Mouse (Mus musculus): ENCODE results near the gene Stk32b. TPM values are rescaled to one million over a fixed set of nuclear protein-coding genes. Genes with fewer than 3 reads are reported as not detected.

Gene Stk32b
- total RNA-seq, 1 experiment, result 0.13 TPM

DNA sequence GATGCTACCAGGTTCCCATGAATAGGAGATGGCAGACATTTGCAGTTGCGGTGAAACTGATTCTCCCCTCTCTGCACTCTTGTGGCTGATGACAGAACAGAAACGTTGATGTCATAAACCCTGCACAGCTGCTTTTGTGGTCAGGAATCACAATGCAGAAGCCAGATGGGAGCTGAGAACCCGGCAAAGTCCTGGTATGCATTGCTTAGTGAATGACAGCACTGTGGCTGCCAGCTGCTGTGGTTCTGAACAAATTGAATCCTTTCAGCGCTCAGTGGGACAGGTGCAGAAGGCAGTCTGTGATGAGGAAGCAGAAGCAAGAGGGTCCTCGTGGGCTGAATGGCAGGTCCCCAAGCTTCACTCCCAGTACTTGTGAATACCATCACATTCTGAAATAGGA, 247.9 kb downstream of the Stk32b start:
- no peak for DNase-seq (ENCODE audit: low read depth, low spot score)
- in situ Hi-C loops (cut with MboI; ENCODE audit: low sequenced_read_pairs in 2 of 2, unreplicated experiment in 2 of 2), result no loop called here

GRCm38 (mm10) chr5:37467646-37468045, 249.3 kb downstream of the Stk32b start:
- no peak overlapping the region for H3K27ac ChIP-seq (ENCODE audit: insufficient read depth, low read depth, low read length, poor library complexity, severe bottlenecking)
- H3K9me3 ChIP-seq (ENCODE audit: control insufficient read depth, insufficient read depth, low read depth, low read length), result no peaks in the 10 kb centered on the region
- TF ChIP-seq ZC3H11A (IDR thresholded peaks at IDR 0.05; ENCODE audit: borderline replicate concordance, low read depth, low read length) (no peak), HCFC1 (IDR thresholded peaks at IDR 0.05; ENCODE audit: borderline replicate concordance, insufficient read depth, low read length) (no peak), CHD2 (IDR thresholded peaks at IDR 0.05; ENCODE audit: low read depth, low read length) (no peak), ZNF384 (IDR thresholded peaks at IDR 0.05; ENCODE audit: low read depth, low read length) (no peak), MAFK (IDR thresholded peaks at IDR 0.05; ENCODE audit: insufficient read depth, low read depth, low read length) (no peak)
- no peaks in the 10 kb centered on the region for H3K4me1 ChIP-seq (ENCODE audit: control insufficient read depth in 2 of 2, insufficient read depth in 2 of 2, low read length in 2 of 2, poor library complexity in 1 of 2)
- no peaks in the 10 kb centered on the region for H3K36me3 ChIP-seq (ENCODE audit: control insufficient read depth, insufficient read depth, low read length, poor library complexity, severe bottlenecking)
- H3K9ac ChIP-seq (ENCODE audit: insufficient read depth, low read depth, low read length, poor library complexity, severe bottlenecking), result no peak overlapping the region
- DNase-seq (ENCODE audit: low read depth, low spot score), result no peak
- in situ Hi-C loops (cut with MboI; ENCODE audit: low sequenced_read_pairs in 2 of 2, unreplicated experiment in 2 of 2), result no loop called here
- H3K4me3 ChIP-seq (ENCODE audit: insufficient read depth in 1 of 2, low read depth in 1 of 2, low read length in 2 of 2, poor library complexity in 1 of 2, severe bottlenecking in 1 of 2), result no peak overlapping the region

More for the DNA sequence above, 247.9 kb downstream of the Stk32b start:
- TF ChIP-seq ZC3H11A (IDR thresholded peaks at IDR 0.05; ENCODE audit: borderline replicate concordance, low read depth, low read length), result no peak
- TF ChIP-seq CHD2 (IDR thresholded peaks at IDR 0.05; ENCODE audit: low read depth, low read length), result no peak
- no peak for TF ChIP-seq MAFK (IDR thresholded peaks at IDR 0.05; ENCODE audit: insufficient read depth, low read depth, low read length)
- no peak for TF ChIP-seq ZNF384 (IDR thresholded peaks at IDR 0.05; ENCODE audit: low read depth, low read length)
- no peak for TF ChIP-seq HCFC1 (IDR thresholded peaks at IDR 0.05; ENCODE audit: borderline replicate concordance, insufficient read depth, low read length)
- Histone ChIP-seq H3K4me1 (ENCODE audit: control insufficient read depth in 2 of 2, insufficient read depth in 2 of 2, low read length in 2 of 2, poor library complexity in 1 of 2) (no peaks in the 10 kb centered on the region), H3K27ac (ENCODE audit: insufficient read depth, low read depth, low read length, poor library complexity, severe bottlenecking) (no peak overlapping the region), H3K36me3 (ENCODE audit: control insufficient read depth, insufficient read depth, low read length, poor library complexity, severe bottlenecking) (no peaks in the 10 kb centered on the region), H3K9ac (ENCODE audit: insufficient read depth, low read depth, low read length, poor library complexity, severe bottlenecking) (no peak overlapping the region), H3K9me3 (ENCODE audit: control insufficient read depth, insufficient read depth, low read depth, low read length) (no peaks in the 10 kb centered on the region), H3K4me3 (ENCODE audit: insufficient read depth in 1 of 2, low read depth in 1 of 2, low read length in 2 of 2, poor library complexity in 1 of 2, severe bottlenecking in 1 of 2) (no peak overlapping the region)

- no peak for TF ChIP-seq CHD2 (IDR thresholded peaks at IDR 0.05; ENCODE audit: low read depth, low read length)
- TF ChIP-seq ZNF384 (IDR thresholded peaks at IDR 0.05; ENCODE audit: low read depth, low read length), result no peak
- TF ChIP-seq MAFK (IDR thresholded peaks at IDR 0.05; ENCODE audit: insufficient read depth, low read depth, low read length), result no peak
- DNase-seq (ENCODE audit: low read depth, low spot score), result no peak
- Histone ChIP-seq H3K9ac (ENCODE audit: insufficient read depth, low read depth, low read length, poor library complexity, severe bottlenecking) (no peak overlapping the region), H3K9me3 (ENCODE audit: control insufficient read depth, insufficient read depth, low read depth, low read length) (no peaks in the 10 kb centered on the region), H3K36me3 (ENCODE audit: control insufficient read depth, insufficient read depth, low read length, poor library complexity, severe bottlenecking) (no peaks in the 10 kb centered on the region), H3K4me1 (ENCODE audit: control insufficient read depth in 2 of 2, insufficient read depth in 2 of 2, low read length in 2 of 2, poor library complexity in 1 of 2) (no peaks in the 10 kb centered on the region), H3K4me3 (ENCODE audit: insufficient read depth in 1 of 2, low read depth in 1 of 2, low read length in 2 of 2, poor library complexity in 1 of 2, severe bottlenecking in 1 of 2) (no peak overlapping the region), H3K27ac (ENCODE audit: insufficient read depth, low read depth, low read length, poor library complexity, severe bottlenecking) (no peak overlapping the region)
- in situ Hi-C loops (cut with MboI; ENCODE audit: low sequenced_read_pairs in 2 of 2, unreplicated experiment in 2 of 2), result no loop called here
These were observed 251.5 kb downstream of the Stk32b start for GRCm38 (mm10) chr5:37465461-37465860.

DNA sequence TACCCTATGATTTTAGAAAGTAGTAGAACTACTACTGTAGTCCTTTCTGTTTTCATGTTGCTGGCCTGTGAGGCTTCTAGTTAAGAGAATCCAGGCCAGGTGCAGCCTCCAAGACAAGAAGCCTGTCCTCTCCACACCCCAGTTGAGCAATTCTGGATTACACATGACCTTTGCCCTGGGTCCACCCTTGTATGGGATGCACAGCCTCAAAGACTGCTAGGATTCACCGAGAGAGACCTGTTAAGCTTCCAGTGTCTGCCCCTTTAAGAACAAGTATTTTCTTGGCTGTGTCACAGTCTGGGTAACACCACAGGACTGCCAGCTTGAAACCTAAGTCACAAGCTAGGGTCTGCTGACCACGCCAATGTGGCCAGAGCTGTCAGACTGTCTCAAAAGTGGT, 258.7 kb downstream of the Stk32b start:
- no peaks in the 10 kb centered on the region for H3K4me1 ChIP-seq (ENCODE audit: control insufficient read depth in 2 of 2, insufficient read depth in 2 of 2, low read length in 2 of 2, poor library complexity in 1 of 2)
- no peaks in the 10 kb centered on the region for H3K9me3 ChIP-seq (ENCODE audit: control insufficient read depth, insufficient read depth, low read depth, low read length)
- no peak for DNase-seq (ENCODE audit: low read depth, low spot score)
- no peak overlapping the region for H3K27ac ChIP-seq (ENCODE audit: insufficient read depth, low read depth, low read length, poor library complexity, severe bottlenecking)
- H3K36me3 ChIP-seq (ENCODE audit: control insufficient read depth, insufficient read depth, low read length, poor library complexity, severe bottlenecking), result no peaks in the 10 kb centered on the region
- no peak overlapping the region for H3K9ac ChIP-seq (ENCODE audit: insufficient read depth, low read depth, low read length, poor library complexity, severe bottlenecking)
- TF ChIP-seq CHD2 (IDR thresholded peaks at IDR 0.05; ENCODE audit: low read depth, low read length) (no peak), MAFK (IDR thresholded peaks at IDR 0.05; ENCODE audit: insufficient read depth, low read depth, low read length) (no peak), HCFC1 (IDR thresholded peaks at IDR 0.05; ENCODE audit: borderline replicate concordance, insufficient read depth, low read length) (no peak), ZC3H11A (IDR thresholded peaks at IDR 0.05; ENCODE audit: borderline replicate concordance, low read depth, low read length) (no peak), ZNF384 (IDR thresholded peaks at IDR 0.05; ENCODE audit: low read depth, low read length) (no peak)
- no peak overlapping the region for H3K4me3 ChIP-seq (ENCODE audit: insufficient read depth in 1 of 2, low read depth in 1 of 2, low read length in 2 of 2, poor library complexity in 1 of 2, severe bottlenecking in 1 of 2)
- in situ Hi-C loops (cut with MboI; ENCODE audit: low sequenced_read_pairs in 2 of 2, unreplicated experiment in 2 of 2), result no loop called here

- DNase-seq (ENCODE audit: low read depth, low spot score), result no peak
- Histone ChIP-seq H3K4me1 (ENCODE audit: control insufficient read depth in 2 of 2, insufficient read depth in 2 of 2, low read length in 2 of 2, poor library complexity in 1 of 2) (no peaks in the 10 kb centered on the region), H3K9me3 (ENCODE audit: control insufficient read depth, insufficient read depth, low read depth, low read length) (no peaks in the 10 kb centered on the region), H3K4me3 (ENCODE audit: insufficient read depth in 1 of 2, low read depth in 1 of 2, low read length in 2 of 2, poor library complexity in 1 of 2, severe bottlenecking in 1 of 2) (no peak overlapping the region), H3K27ac (ENCODE audit: insufficient read depth, low read depth, low read length, poor library complexity, severe bottlenecking) (no peak overlapping the region), H3K36me3 (ENCODE audit: control insufficient read depth, insufficient read depth, low read length, poor library complexity, severe bottlenecking) (no peaks in the 10 kb centered on the region), H3K9ac (ENCODE audit: insufficient read depth, low read depth, low read length, poor library complexity, severe bottlenecking) (no peak overlapping the region)
- in situ Hi-C loops (cut with MboI; ENCODE audit: low sequenced_read_pairs in 2 of 2, unreplicated experiment in 2 of 2), result no loop called here
- TF ChIP-seq HCFC1 (IDR thresholded peaks at IDR 0.05; ENCODE audit: borderline replicate concordance, insufficient read depth, low read length) (no peak), ZC3H11A (IDR thresholded peaks at IDR 0.05; ENCODE audit: borderline replicate concordance, low read depth, low read length) (no peak), CHD2 (IDR thresholded peaks at IDR 0.05; ENCODE audit: low read depth, low read length) (no peak), MAFK (IDR thresholded peaks at IDR 0.05; ENCODE audit: insufficient read depth, low read depth, low read length) (no peak), ZNF384 (IDR thresholded peaks at IDR 0.05; ENCODE audit: low read depth, low read length) (no peak)
These were observed 259.1 kb downstream of the Stk32b start for GRCm38 (mm10) chr5:37457831-37458230.

All from ES-E14 (cell line).